Mouse (Mus musculus): ENCODE measurements at regions not wholly inside any gene's neighbourhood (a gene's known extent, or its start where the extent isn't known, plus 50 kb on each side); places are given as distances from the start of the nearest gene placed in this dataset.

GRCm38 (mm10) chr2:81251321-81251720 lies 634.3 kb downstream of the Nup35 start:
- intact Hi-C loops (cut with DNase I): no loop called here

GRCm38 (mm10) chr2:81262056-81262765 lies 645.2 kb downstream of the Nup35 start:
- no peak for DNase-seq
- intact Hi-C loops (cut with DNase I): no loop called here

More at GRCm38 (mm10) chr2:81251321-81251720, 634.3 kb downstream of the Nup35 start:
- no peak for DNase-seq

- intact Hi-C loops (cut with DNase I): no loop called here
- peak; percentile 8 for DNase-seq
These were observed 652.3 kb downstream of the Nup35 start for GRCm38 (mm10) chr2:81269245-81269880.

- intact Hi-C loops (cut with DNase I): no loop called here
- DNase-seq: no peak
These were observed 653.9 kb downstream of the Nup35 start for GRCm38 (mm10) chr2:81270914-81271313.

GRCm38 (mm10) chr2:81272536-81272935 lies 655.5 kb downstream of the Nup35 start:
- intact Hi-C loops (cut with DNase I): no loop called here
- no peak for DNase-seq

- no peak for DNase-seq
- intact Hi-C loops (cut with DNase I): no loop called here
These were observed 670.4 kb downstream of the Nup35 start for GRCm38 (mm10) chr2:81287414-81287813.

- intact Hi-C loops (cut with DNase I): no loop called here
- DNase-seq: no peak
These were observed 711.6 kb downstream of the Nup35 start for GRCm38 (mm10) chr2:81328648-81329047.

- intact Hi-C loops (cut with DNase I): no loop called here
- DNase-seq: no peak
These were observed 716.0 kb upstream of the Zfp804a start for GRCm38 (mm10) chr2:81336982-81337381.

- intact Hi-C loops (cut with DNase I): no loop called here
- no peak for DNase-seq
These were observed 712.6 kb upstream of the Zfp804a start for GRCm38 (mm10) chr2:81340417-81340816.
